Mouse (Mus musculus) lung, postnatal 0 days (tissue): ENCODE data around the gene Gm21954.

Experiments used
- CTCF ChIP-seq: IDR thresholded peaks from 2 replicates; pipeline ENCODE4 v1.5.1; 2016; ENCODE audit warnings: antibody characterized with exemption, mild to moderate bottlenecking
- EP300 ChIP-seq: IDR thresholded peaks from 2 replicates; pipeline ENCODE4 v1.6.1; 2016; ENCODE audit warnings: antibody characterized with exemption, mild to moderate bottlenecking, control low read depth

GRCm38 (mm10) chr3:55423640-55424397 is 48.2 kb downstream of the Gm21954 start:
- TF ChIP-seq CTCF (no peak), EP300 (no peak)
